Mouse (Mus musculus) hindbrain, postnatal 0 days (tissue): ENCODE measurements at regions not wholly inside any gene's neighbourhood (a gene's known extent, or its start where the extent isn't known, plus 50 kb on each side); places are given as distances from the start of the nearest gene placed in this dataset.

Source experiments
- ATAC-seq: fragments of 200-750 bp; cut with Nextera tagmentation; 2 replicates; pipeline ENCODE4 v1.8.0; 2017; ENCODE audit warnings: mild to moderate bottlenecking, moderate TSS enrichment, moderate library complexity
- DNase-seq: peaks from one replicate; pipeline ENCODE4 v3.0.0-alpha.2; 2015; ENCODE audit warnings: low spot score
- H3K27ac ChIP-seq: fragments of 300-500 bp; sonication (generic); 2 replicates; pipeline ENCODE4 v1.5.1; 2014; ENCODE audit warnings: mild to moderate bottlenecking
- H3K27me3 ChIP-seq: fragments of 300-500 bp; sonication (generic); 2 replicates; pipeline ENCODE4 v1.6.1; 2014; ENCODE audit warnings: low read length, mixed read lengths; ENCODE audit not compliant: insufficient read depth
- H3K36me3 ChIP-seq: fragments of 300-500 bp; sonication (generic); 2 replicates; pipeline ENCODE4 v1.6.1; 2014; ENCODE audit warnings: low read length, mixed read lengths; ENCODE audit not compliant: insufficient read depth
- H3K4me1 ChIP-seq: fragments of 300-500 bp; sonication (generic); 2 replicates; pipeline ENCODE4 v1.6.1; 2014; ENCODE audit warnings: antibody characterized with exemption, low read length, mixed read lengths; ENCODE audit not compliant: insufficient read depth
- H3K4me2 ChIP-seq: fragments of 300-500 bp; sonication (generic); 2 replicates; pipeline ENCODE4 v1.6.1; 2014; ENCODE audit warnings: low read depth, mild to moderate bottlenecking, low read length, moderate library complexity, mixed read lengths
- H3K4me3 ChIP-seq: fragments of 300-500 bp; sonication (generic); 2 replicates; pipeline ENCODE4 v1.5.1; 2014; ENCODE audit warnings: low read length
- H3K9ac ChIP-seq: fragments of 300-500 bp; sonication (generic); replicated peaks from 2 replicates; pipeline ENCODE4 v1.6.1; 2014; ENCODE audit warnings: mild to moderate bottlenecking, low read length, moderate library complexity, mixed read lengths
- H3K9me3 ChIP-seq: fragments of 300-500 bp; sonication (generic); 2 replicates; pipeline ENCODE4 v1.6.1; 2016; ENCODE audit warnings: low read length, mixed read lengths
- CTCF ChIP-seq: IDR thresholded peaks from 2 replicates; pipeline ENCODE4 v1.5.1; 2016; ENCODE audit warnings: antibody characterized with exemption, control low read depth, low read depth
- WGBS: fragments of 180-500 bp; shearing (Covaris S2); extraction: QIAGEN DNeasy Blood & Tissue Kit; methylation state at CpG from one replicate; pipeline ENCODE4 v1.1.7; 2014; 5-methylcytosine and 5-hydroxymethylcytosine counted together

DNA sequence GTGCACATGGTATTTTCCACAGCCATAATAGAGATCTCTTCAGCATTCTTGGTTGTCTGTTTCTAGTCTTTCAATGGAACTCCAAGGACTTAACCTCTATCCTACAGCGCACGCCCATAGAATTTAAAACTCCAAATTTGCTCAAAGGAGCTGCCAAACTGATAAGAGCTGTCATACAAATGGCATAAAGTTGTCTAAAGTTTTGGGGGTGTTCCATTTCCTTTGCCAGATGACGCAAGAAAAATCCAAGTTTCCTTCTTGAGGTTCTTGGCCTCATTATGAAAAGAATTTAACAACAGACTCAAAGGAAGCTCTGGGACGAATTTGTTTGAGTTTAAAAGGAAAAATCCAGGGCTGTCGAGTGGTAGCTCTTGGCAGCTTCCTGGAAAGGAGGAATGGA is 246.6 kb downstream of the Cxcl12 start:
- no peak overlapping the region for H3K4me2 ChIP-seq
- WGBS, result 80% methylated on average over 5 of the region's 5 CpGs
- ATAC-seq, result no peak
- no peak overlapping the region for H3K4me3 ChIP-seq
- H3K27me3 ChIP-seq, result no peaks in the 10 kb centered on the region
- H3K4me1 ChIP-seq, result no peaks in the 10 kb centered on the region
- no peak for DNase-seq
- no peak overlapping the region for H3K9ac ChIP-seq
- no peak for TF ChIP-seq CTCF
- no peak overlapping the region for H3K27ac ChIP-seq
- H3K36me3 ChIP-seq, result no peaks in the 10 kb centered on the region
- H3K9me3 ChIP-seq, result no peaks in the 10 kb centered on the region

DNA sequence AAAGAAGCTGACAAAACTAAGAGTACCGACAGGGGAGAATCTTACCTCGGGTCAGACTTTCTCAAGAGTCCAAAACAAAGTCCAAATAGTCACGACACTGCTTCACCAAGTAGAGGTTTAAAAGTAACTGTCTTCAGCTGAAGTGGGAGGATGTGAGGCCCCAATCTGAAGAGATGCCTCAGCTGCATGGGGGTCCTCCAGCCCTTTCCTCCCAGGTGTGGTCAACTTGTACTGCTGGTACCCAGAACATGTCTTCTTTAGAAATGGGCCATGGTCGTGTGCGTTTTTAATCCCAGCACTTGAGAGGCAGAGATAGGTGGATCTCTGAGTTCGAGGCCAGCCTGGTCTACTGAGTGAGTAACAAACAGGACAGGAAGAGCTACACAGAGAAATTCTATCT is 247.6 kb downstream of the Cxcl12 start:
- Histone ChIP-seq H3K9me3 (no peaks in the 10 kb centered on the region), H3K27me3 (no peaks in the 10 kb centered on the region), H3K4me3 (no peak overlapping the region), H3K9ac (no peak overlapping the region), H3K27ac (no peak overlapping the region), H3K4me1 (no peaks in the 10 kb centered on the region), H3K4me2 (no peak overlapping the region), H3K36me3 (no peaks in the 10 kb centered on the region)
- TF ChIP-seq CTCF, result no peak
- DNase-seq (no peak), ATAC-seq (no peak)
- 89% methylated on average over 6 of the region's 6 CpGs for WGBS

DNA sequence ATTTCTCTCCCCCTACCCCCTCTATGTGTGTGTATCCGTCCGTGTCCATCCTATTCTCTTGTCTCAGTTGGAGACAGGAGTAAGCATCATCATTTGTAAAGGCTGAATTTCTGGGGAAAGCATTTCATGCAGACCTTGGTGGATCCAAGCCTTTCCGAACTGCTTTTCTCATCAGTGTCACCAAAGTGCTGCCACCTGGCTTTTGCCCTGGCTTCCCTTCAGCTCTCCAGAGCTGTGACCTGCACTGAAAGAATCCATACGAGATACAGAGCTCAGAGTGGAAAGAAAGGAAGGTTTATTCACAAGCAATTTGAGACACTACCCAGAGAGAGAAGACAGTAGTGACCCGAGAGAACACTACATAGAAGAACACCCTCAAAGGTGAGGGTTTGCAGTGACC is 248.1 kb downstream of the Cxcl12 start:
- Histone ChIP-seq H3K36me3 (no peaks in the 10 kb centered on the region), H3K27ac (no peak overlapping the region), H3K9me3 (no peaks in the 10 kb centered on the region), H3K4me2 (no peak overlapping the region), H3K27me3 (no peaks in the 10 kb centered on the region), H3K4me1 (no peaks in the 10 kb centered on the region), H3K9ac (no peak overlapping the region), H3K4me3 (no peak overlapping the region)
- peak; percentile 20; the same call in 1 of the 2 replicates for TF ChIP-seq CTCF
- peak; percentile 16 for DNase-seq
- no peak for ATAC-seq
- 55% methylated on average over 5 of the region's 5 CpGs for WGBS

DNA sequence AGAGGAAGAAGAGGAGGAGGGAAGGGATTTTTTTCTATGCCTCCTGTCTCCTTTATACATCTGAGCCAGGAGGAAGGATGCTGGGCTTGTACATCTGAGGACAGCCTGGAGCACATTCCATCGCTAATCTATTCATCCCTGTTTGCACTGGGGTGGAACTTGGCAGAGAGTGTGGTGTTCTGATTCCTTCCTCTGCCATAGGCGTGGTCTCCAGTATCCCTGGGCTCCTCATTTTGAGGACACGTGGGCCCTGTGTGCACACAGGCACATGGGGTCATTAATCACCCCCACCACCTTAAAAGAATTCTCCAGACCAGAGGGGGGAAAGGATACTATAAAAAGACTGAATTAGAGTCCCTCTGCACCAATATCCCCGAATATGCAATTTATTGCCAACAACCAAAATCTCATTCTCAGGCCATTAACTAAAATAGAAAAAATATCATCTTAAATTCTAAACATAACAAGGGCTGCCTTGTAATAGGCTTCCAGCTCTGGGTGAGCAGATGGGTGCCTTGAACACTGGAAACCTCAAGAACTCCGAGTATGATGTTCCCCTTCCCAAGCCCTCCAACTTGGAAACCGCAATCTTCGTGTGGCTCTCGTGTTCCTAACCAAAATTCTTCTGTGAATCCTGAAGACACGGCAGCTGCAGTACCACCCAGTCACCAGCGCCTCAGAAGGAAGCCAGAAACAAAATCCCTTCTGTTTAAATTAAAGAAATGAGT is 254.7 kb downstream of the Cxcl12 start:
- no peak overlapping the region for H3K27ac ChIP-seq
- H3K27me3 ChIP-seq, result no peaks in the 10 kb centered on the region
- H3K9me3 ChIP-seq, result no peaks in the 10 kb centered on the region
- no peak for ATAC-seq
- 77% methylated on average over 10 of the region's 10 CpGs for WGBS
- H3K4me1 ChIP-seq, result no peaks in the 10 kb centered on the region; the same call in 1 of the 2 replicates
- H3K9ac ChIP-seq, result no peak overlapping the region
- no peak overlapping the region for H3K4me2 ChIP-seq
- H3K36me3 ChIP-seq, result no peaks in the 10 kb centered on the region
- DNase-seq, result no peak
- peak; percentile 15; the same call in 1 of the 2 replicates for TF ChIP-seq CTCF
- H3K4me3 ChIP-seq, result no peak overlapping the region

DNA sequence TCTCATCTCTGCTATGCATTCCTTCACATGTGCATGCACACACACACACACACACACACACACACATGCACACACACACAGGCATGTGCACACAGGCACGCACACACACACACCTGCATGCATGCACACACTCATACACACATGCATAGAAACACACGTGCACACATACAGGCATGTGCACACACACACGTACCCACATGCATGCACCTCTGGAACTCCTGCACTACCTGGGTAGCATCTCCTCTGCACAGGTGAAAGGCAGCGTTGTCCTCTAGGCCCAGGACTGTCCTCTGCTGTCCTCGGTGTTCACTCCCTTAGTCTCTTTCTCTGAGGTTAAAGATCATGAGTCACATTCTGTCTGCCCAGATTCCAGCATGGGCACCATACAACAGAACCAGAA is 258.0 kb downstream of the Cxcl12 start:
- Histone ChIP-seq H3K36me3 (no peaks in the 10 kb centered on the region), H3K9me3 (no peaks in the 10 kb centered on the region), H3K4me1 (no peaks in the 10 kb centered on the region; the same call in none of the 2 replicates), H3K9ac (no peak overlapping the region), H3K27me3 (no peaks in the 10 kb centered on the region), H3K4me2 (no peak overlapping the region), H3K4me3 (no peak overlapping the region), H3K27ac (no peak overlapping the region)
- 95% methylated on average over 5 of the region's 5 CpGs for WGBS
- DNase-seq (no peak), ATAC-seq (no peak)
- no peak for TF ChIP-seq CTCF

DNA sequence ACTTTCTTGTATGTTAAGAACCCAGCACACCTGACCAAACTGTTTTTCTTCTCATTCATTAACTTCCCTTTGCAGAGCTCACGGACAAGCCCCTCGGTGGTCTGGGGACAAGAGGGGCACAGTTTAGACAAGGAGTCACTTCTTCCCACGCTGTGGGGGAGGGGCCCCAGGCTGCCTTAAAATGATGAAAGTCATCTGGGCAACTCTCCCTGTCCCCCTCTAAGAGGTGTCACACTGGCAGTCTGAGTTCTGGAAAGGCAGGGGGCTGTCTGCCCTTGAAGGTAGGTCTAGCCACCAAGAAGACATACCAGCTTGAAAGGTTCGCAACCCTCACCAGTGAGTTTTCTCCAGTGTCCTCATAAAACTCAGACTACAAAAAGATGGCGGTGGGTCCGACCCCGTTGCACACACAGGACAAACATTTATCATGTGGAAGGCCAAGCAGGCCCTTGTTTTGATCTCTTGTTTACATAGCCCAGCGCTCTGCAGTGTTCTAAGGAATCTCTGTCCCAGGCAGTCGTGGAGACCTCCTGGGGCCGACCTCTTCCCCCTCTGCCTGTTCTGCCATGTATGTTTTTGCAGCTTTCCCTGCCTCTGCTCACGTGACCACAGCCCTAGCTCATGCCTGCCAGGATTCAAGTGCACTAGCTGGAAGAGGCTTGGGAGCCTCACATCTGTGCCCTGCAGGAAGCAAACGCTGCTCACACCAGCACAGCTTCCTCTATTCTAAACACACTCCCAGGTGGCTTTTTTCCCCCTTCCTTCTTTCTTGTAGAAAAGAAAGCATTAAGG is 259.2 kb downstream of the Cxcl12 start:
- H3K4me3 ChIP-seq, result no peak overlapping the region
- 0 out of 2 replicates have a peak, but pooled peaks have one; percentile 12 for ATAC-seq
- DNase-seq, result peak; percentile 24
- H3K27ac ChIP-seq, result no peak overlapping the region
- no peaks in the 10 kb centered on the region; the same call in none of the 2 replicates for H3K4me1 ChIP-seq
- H3K9ac ChIP-seq, result no peak overlapping the region
- no peaks in the 10 kb centered on the region for H3K9me3 ChIP-seq
- H3K36me3 ChIP-seq, result no peaks in the 10 kb centered on the region
- H3K27me3 ChIP-seq, result no peaks in the 10 kb centered on the region
- 41% methylated on average over 12 of the region's 12 CpGs for WGBS
- no peak overlapping the region for H3K4me2 ChIP-seq
- no peak for TF ChIP-seq CTCF
